20 mouse cellular contexts compared by ENCODE assay signal in genomic region chr10:71185059-71185458, GRCm38 (mm10). TPM values are rescaled to one million over a fixed set of nuclear protein-coding genes. Genes with fewer than 3 reads are reported as not detected.
"Had no signal": no experiment of that assay in that cellular context is flagged by ENCODE, and none has a peak within 500 bp of the region (broad histone marks: within the 10 kb centered on the region; RNA-seq: fewer than 3 reads in every experiment).

No protein-coding gene starts in this region.

- H3K27ac ChIP-seq: kidney, embryonic 15.5 days; layer of hippocampus, adult 2 months; limb, embryonic 10.5 days; limb, embryonic 13.5 days; liver, embryonic 12.5 days; liver, embryonic 15.5 days; macrophage; midbrain, embryonic 12.5 days; midbrain, embryonic 15.5 days; neural tube, embryonic 13.5 days; stomach, embryonic 15.5 days had no signal

- H3K4me2 ChIP-seq: kidney, embryonic 15.5 days; limb, embryonic 13.5 days; liver, embryonic 12.5 days; liver, embryonic 15.5 days; midbrain, embryonic 12.5 days; midbrain, embryonic 15.5 days; neural tube, embryonic 13.5 days; stomach, embryonic 15.5 days had no signal

- DNase-seq: kidney, adult 8-10 months; kidney, postnatal 14 days; layer of hippocampus, adult 9-11 months; liver; lung, adult 2 months; right cerebral cortex, adult 18-20 months; right cerebral cortex, postnatal 14 days; right cerebral cortex, postnatal 4 days; thymus, postnatal 25 days had no signal

- H3K36me3 ChIP-seq: kidney, embryonic 15.5 days; limb, embryonic 10.5 days; limb, embryonic 13.5 days; liver, embryonic 12.5 days; liver, embryonic 15.5 days; midbrain, embryonic 12.5 days; midbrain, embryonic 15.5 days; neural tube, embryonic 13.5 days; stomach, embryonic 15.5 days had no signal

- H3K4me1 ChIP-seq: liver, embryonic 15.5 days; midbrain, embryonic 12.5 days; midbrain, embryonic 15.5 days; neural tube, embryonic 13.5 days; stomach, embryonic 15.5 days had no signal

- H3K9ac ChIP-seq: kidney, embryonic 15.5 days; limb, embryonic 13.5 days; liver, embryonic 12.5 days; liver, embryonic 15.5 days; midbrain, embryonic 12.5 days; midbrain, embryonic 15.5 days; neural tube, embryonic 13.5 days; stomach, embryonic 15.5 days had no signal

- H3K27me3 ChIP-seq: kidney, embryonic 15.5 days; limb, embryonic 13.5 days; liver, embryonic 12.5 days; liver, embryonic 15.5 days; midbrain, embryonic 12.5 days; midbrain, embryonic 15.5 days; neural tube, embryonic 13.5 days; stomach, embryonic 15.5 days had no signal

- ATAC-seq: liver, embryonic 12.5 days; midbrain, embryonic 15.5 days had no signal

- H3K4me3 ChIP-seq: kidney, embryonic 15.5 days; layer of hippocampus, adult 2 months; limb, embryonic 10.5 days; limb, embryonic 13.5 days; liver, embryonic 12.5 days; liver, embryonic 15.5 days; midbrain, embryonic 12.5 days; midbrain, embryonic 15.5 days; neural tube, embryonic 13.5 days; stomach, embryonic 15.5 days had no signal

- H3K9me3 ChIP-seq: kidney, embryonic 15.5 days; limb, embryonic 10.5 days; liver, embryonic 15.5 days; midbrain, embryonic 12.5 days; midbrain, embryonic 15.5 days; neural tube, embryonic 13.5 days; stomach, embryonic 15.5 days had no signal

RNA-seq across cellular contexts. Expression of gene Bicc1, which starts 25.6 kb away (rescaled TPM):
- polyA plus RNA-seq: macrophage had no signal
